Mouse (Mus musculus) hindbrain, embryonic 13.5 days (tissue): ENCODE results near the gene Fam171a1. TPM values are rescaled to one million over a fixed set of nuclear protein-coding genes. Genes with fewer than 3 reads are reported as not detected.
"Not testable (repeated sequence)": the region's sequence is repeated elsewhere in the genome, so short reads cannot be mapped to it uniquely, and the experiment has no call there.

ENCODE experiments used
- ATAC-seq: fragments of 200-750 bp; cut with Nextera tagmentation; 2 replicates; pipeline ENCODE4 v1.8.0; 2017; ENCODE audit warnings: moderate TSS enrichment; ENCODE audit not compliant: low FRiP score
- H3K27ac ChIP-seq: fragments of 300-500 bp; sonication (generic); 2 replicates; pipeline ENCODE4 v1.5.1; 2015; ENCODE audit warnings: inconsistent platforms, mild to moderate bottlenecking, moderate library complexity
- H3K27me3 ChIP-seq: fragments of 300-500 bp; sonication (generic); 2 replicates; pipeline ENCODE4 v1.6.1; 2015; ENCODE audit warnings: mild to moderate bottlenecking, inconsistent platforms
- H3K36me3 ChIP-seq: fragments of 300-500 bp; sonication (generic); 2 replicates; pipeline ENCODE4 v1.6.1; 2015; ENCODE audit warnings: mild to moderate bottlenecking, inconsistent platforms
- H3K4me1 ChIP-seq: fragments of 300-500 bp; sonication (generic); replicated peaks from 2 replicates; pipeline ENCODE4 v1.6.1; 2015; ENCODE audit warnings: inconsistent platforms
- H3K4me2 ChIP-seq: fragments of 300-500 bp; sonication (generic); 2 replicates; pipeline ENCODE4 v1.6.1; 2015; ENCODE audit warnings: inconsistent platforms, mild to moderate bottlenecking, moderate library complexity
- H3K4me3 ChIP-seq: fragments of 300-500 bp; sonication (generic); 2 replicates; pipeline ENCODE4 v1.5.1; 2015; ENCODE audit warnings: mild to moderate bottlenecking, inconsistent platforms
- H3K9ac ChIP-seq: fragments of 300-500 bp; sonication (generic); 2 replicates; pipeline ENCODE4 v1.6.1; 2015; ENCODE audit warnings: mild to moderate bottlenecking, inconsistent platforms
- H3K9me3 ChIP-seq: fragments of 300-500 bp; sonication (generic); 2 replicates; pipeline ENCODE4 v1.6.1; 2016; ENCODE audit warnings: inconsistent platforms
- WGBS: fragments of 180-500 bp; shearing (Covaris S2); methylation state at CpG from one replicate; pipeline ENCODE4 v1.1.7; 2015; 5-methylcytosine and 5-hydroxymethylcytosine counted together
- polyA plus RNA-seq: library from polyadenylated mRNA; unstranded; fragments of >200 nt; fragmentation: Nextera tagmentation; extraction: Ambion mirVana; gene quantifications from 2 replicates; pipeline ENCODE4 v1.2.1, GENCODE M21; 2015

Fam171a1 gene
- polyA plus RNA-seq = 46.7 and 50.8 TPM in 2 replicates

DNA sequence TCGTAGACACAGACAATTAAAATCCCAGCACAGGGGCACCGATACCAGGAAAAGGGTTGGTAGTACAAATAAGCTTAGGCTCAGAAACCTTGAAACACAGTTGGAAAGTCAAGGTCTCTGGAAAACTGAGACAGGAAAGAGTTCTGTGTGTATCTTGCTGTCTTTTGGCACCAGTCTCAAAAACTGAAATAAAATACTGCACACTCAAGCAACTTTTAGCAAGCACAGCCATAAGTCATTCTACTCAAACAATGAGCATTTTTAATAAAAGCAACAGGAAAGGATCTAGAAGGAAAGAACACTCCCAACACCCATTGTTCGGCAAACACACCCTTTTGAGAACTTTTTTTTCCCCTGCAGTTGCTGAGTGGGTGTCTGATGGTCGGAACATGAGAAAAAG, at the start of gene Fam171a1:
Gene Fam171a1, plus strand, starts transcription at position 359 of the 400 bp plus-strand sequence.
- ATAC-seq = no peak

DNA sequence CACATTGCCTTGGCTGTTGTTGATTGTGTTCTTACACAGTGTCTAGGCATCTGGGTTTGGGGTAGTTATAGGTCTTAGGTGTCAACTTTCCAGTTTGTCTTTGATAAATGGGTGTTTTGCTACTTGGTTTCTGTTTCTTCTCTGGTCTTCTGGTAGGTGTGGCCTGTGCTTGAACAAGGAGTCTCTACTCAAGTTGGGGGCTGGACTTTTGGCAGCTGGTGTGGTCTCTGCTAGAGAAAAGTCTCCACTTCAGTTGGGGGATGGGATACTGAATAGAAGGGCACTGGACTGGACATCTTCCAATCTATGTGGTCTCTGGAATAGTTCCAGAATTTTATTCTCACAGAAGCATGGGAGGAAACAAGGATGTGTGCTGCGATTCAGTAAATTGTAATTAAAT, 44.9 kb upstream of the Fam171a1 start:
- Histone ChIP-seq H3K27ac (no peak overlapping the region), H3K9ac (no peak overlapping the region), H3K9me3 (peaks cover 16% of the 10 kb centered on the region), H3K36me3 (no peaks in the 10 kb centered on the region), H3K27me3 (no peaks in the 10 kb centered on the region), H3K4me3 (no peak overlapping the region), H3K4me1 (no peaks in the 10 kb centered on the region), H3K4me2 (no peak overlapping the region)
- 85% methylated on average over 1 of the region's 1 CpGs for WGBS
- no peak for ATAC-seq

More for the DNA sequence above, at the start of gene Fam171a1:
- Histone ChIP-seq H3K4me2 (no peak within 1 kb of the TSS), H3K27ac (no peak within 1 kb of the TSS), H3K9ac (no peak within 1 kb of the TSS), H3K4me1 (no peaks in the 10 kb centered on the region), H3K4me3 (no peak within 1 kb of the TSS), H3K36me3 (no peaks in the 10 kb centered on the region), H3K9me3 (no peaks in the 10 kb centered on the region), H3K27me3 (no peaks in the 10 kb centered on the region)
- 86% methylated on average over 4 of the region's 4 CpGs for WGBS

DNA sequence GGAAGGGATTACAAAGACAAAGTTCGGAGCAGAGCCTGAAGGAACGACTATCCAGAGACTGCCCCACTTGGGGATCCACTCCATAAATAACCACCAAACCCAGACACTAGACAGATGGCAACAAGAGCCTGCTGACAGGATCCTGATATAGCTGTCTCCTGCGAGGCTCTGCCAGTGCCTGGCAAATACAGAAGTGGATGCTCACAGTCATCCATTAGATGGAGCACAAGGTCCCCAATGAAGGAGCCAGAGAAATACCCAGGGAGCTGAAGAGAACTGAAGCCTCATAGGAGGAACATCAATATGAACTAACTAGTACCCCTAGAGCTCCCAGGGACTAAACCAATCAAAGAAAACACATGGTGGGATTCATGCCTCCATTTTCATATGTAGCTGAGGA, 25.7 kb upstream of the Fam171a1 start:
- not testable (repeated sequence) for H3K4me1 ChIP-seq, H3K36me3 ChIP-seq, H3K27me3 ChIP-seq, H3K4me3 ChIP-seq, ATAC-seq, H3K4me2 ChIP-seq, H3K27ac ChIP-seq, H3K9me3 ChIP-seq, H3K9ac ChIP-seq
- 93% methylated on average over 3 of the region's 3 CpGs for WGBS

DNA sequence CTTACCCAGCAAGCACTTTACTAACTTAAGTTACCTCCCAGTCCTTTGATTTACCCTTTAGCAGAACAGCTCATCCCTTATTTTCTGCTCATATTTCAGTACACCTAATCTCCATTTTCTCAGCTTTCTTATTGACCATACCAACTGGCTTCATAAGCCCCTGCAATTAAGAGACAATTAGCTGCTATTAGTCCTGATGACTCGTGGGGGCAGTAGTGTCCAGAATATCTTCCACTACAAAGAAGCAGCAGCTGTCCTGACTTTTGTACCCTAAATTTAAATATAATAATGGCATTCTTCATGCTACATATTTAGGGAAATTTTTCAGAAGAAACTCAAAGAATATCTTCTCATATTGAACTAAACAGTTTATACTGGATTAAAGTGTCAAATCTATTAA, 24.8 kb upstream of the Fam171a1 start:
- Histone ChIP-seq H3K9me3 (no peaks in the 10 kb centered on the region), H3K36me3 (no peaks in the 10 kb centered on the region), H3K4me2 (no peak overlapping the region), H3K9ac (no peak overlapping the region), H3K27ac (no peak overlapping the region), H3K4me1 (no peaks in the 10 kb centered on the region), H3K4me3 (no peak overlapping the region), H3K27me3 (no peaks in the 10 kb centered on the region)
- no peak for ATAC-seq
- 7% methylated on average over 1 of the region's 1 CpGs for WGBS

DNA sequence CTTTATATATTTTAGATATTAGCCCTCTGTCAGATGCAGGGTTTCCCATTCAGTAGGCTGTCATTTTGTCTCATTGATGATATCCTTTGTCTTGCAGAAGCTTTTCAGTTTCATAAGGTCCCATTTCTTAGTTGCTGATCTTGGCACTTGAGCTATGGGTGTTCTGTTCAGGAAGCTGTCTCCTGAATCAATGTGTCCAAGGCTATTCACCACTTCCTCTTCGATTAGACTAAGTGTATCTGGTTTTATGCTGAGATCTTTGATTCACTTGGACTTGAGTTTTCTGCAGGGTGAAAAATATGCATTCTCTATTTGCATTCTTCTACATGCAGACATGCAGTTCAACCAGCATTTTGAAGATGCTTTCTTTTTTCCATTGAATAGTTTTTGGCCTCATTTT, 17.9 kb upstream of the Fam171a1 start:
- no peak for ATAC-seq
- Histone ChIP-seq H3K4me1 (no peaks in the 10 kb centered on the region), H3K9ac (no peak overlapping the region), H3K9me3 (no peaks in the 10 kb centered on the region), H3K36me3 (no peaks in the 10 kb centered on the region), H3K4me2 (no peak overlapping the region), H3K4me3 (no peak overlapping the region), H3K27ac (no peak overlapping the region), H3K27me3 (no peaks in the 10 kb centered on the region)
- WGBS = 76% methylated on average over 1 of the region's 1 CpGs

DNA sequence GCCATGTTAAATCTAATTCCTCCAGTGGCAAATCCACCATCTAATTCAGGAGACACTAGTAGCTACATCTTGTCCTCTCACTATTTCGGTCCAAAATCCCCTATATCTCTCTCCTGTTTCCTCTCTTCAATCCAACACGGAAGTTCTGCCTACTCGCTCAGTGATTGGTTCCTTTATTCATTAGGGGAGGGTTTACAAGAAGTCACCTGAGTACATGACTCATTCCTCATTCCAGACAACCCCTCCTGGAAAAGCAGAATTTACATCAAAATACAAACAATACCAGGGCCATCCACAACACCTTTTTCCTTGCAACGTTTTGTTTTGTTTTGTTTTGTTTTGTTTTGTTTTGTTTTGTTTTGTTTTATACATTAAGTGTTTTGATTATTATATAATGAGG, 14.1 kb upstream of the Fam171a1 start:
- Histone ChIP-seq H3K27me3 (no peaks in the 10 kb centered on the region), H3K27ac (no peak overlapping the region), H3K36me3 (no peaks in the 10 kb centered on the region), H3K4me3 (no peak overlapping the region), H3K9me3 (no peaks in the 10 kb centered on the region), H3K4me1 (no peaks in the 10 kb centered on the region), H3K9ac (no peak overlapping the region), H3K4me2 (no peak overlapping the region)
- ATAC-seq = no peak
- 78% methylated on average over 4 of the region's 4 CpGs for WGBS

DNA sequence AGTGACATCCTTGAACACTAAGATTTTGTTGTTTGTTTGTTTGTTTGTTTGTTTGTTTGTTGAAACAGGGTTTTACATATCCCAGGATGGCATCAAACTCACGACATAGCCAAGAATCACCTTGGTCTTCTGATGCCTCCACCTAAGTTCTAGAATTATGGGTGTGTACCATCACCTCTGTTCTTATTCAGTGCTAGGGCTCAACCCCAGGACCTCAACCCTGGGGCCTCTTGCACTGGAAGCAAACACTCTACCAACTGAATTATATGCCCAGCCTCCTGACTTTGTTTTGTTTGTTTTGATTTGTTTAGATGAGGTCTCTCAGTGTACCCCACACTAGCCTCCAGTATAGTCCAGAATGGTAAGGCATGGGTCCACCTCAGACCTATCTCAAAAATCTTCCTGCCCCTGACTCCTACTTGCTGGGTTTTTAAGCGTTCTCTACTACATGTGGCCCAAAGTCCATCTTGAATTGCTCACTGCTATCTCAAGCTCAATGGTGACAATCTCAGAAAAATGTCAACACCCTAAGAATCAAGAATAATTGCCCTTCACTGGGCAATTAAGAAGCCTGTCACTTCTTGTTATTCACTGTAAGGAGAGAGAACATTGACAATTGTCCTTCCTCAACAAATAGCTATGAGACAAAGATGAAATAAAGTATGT, 12.6 kb upstream of the Fam171a1 start:
- Histone ChIP-seq H3K4me3 (no peak overlapping the region), H3K27ac (no peak overlapping the region), H3K36me3 (no peaks in the 10 kb centered on the region), H3K4me1 (no peaks in the 10 kb centered on the region), H3K27me3 (no peaks in the 10 kb centered on the region), H3K4me2 (no peak overlapping the region), H3K9ac (no peak overlapping the region), H3K9me3 (no peaks in the 10 kb centered on the region)
- 84% methylated on average over 2 of the region's 2 CpGs for WGBS
- no peak for ATAC-seq

DNA sequence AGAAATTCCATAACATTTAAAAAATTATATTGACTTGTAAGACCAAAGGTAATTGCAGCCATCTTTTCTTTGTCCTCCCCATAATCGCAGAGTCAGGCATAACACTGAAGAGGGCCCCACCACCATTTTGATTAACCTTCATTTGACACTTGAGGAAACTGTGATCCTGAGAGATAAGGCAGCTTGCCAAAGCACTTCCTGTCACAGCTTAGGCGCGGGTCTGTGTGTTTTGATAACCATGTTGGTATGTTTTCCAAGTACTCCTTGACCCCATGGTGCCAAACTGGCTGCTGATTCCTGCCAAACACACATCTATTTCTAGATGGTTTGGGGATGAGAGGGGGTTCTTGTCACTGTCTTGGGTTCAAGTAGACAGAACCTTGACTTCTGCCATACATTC, 11.7 kb upstream of the Fam171a1 start:
- ATAC-seq = no peak
- no peaks in the 10 kb centered on the region for H3K27me3 ChIP-seq
- no peak overlapping the region for H3K4me3 ChIP-seq
- no peak overlapping the region for H3K9ac ChIP-seq
- H3K4me2 ChIP-seq = no peak overlapping the region
- 87% methylated on average over 3 of the region's 3 CpGs for WGBS
- H3K36me3 ChIP-seq = no peaks in the 10 kb centered on the region
- H3K27ac ChIP-seq = no peak overlapping the region
- H3K4me1 ChIP-seq = no peaks in the 10 kb centered on the region
- H3K9me3 ChIP-seq = no peaks in the 10 kb centered on the region

DNA sequence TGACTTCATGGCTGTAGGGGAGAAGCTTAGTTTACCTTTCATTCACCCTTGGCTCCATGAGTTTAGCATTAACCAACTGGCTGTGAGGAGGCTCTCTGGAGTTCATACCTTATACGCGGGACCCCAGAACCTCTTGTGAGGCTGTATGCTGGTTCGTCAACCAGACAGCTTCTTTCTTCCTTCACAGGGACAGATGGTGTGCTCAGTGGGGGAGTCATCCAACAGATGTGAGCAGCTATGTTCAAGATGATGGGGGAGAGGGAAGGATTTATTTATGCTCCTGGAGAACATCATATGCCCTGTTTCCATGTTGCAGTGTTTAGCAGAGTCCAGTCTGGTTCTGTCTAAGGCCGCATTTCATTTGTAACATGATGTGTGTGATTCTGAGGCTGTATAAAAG, 6.6 kb upstream of the Fam171a1 start:
- Histone ChIP-seq H3K9me3 (no peaks in the 10 kb centered on the region), H3K27ac (no peak overlapping the region), H3K4me1 (no peaks in the 10 kb centered on the region), H3K4me3 (no peak overlapping the region), H3K36me3 (no peaks in the 10 kb centered on the region), H3K27me3 (no peaks in the 10 kb centered on the region), H3K9ac (no peak overlapping the region), H3K4me2 (no peak overlapping the region)
- 84% methylated on average over 4 of the region's 4 CpGs for WGBS
- ATAC-seq = no peak

DNA sequence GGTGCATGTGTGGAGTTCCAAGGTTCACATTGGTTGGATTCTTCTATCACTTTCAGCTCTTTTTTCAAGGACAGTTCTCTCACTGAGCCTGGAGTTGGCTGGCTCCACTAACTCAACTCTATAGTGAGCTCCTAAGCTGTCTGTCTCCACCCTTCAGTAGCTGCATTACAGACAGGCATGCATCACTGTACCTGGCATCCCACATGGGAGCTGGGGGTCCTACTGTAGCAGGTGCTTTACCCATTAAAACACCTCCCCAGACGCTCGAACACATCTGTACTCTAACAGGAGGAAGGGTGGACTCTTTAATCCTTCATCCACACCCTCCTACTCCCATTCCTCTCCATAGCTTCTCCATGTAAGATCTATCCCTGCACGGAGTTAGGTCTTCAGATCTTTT, 5.6 kb upstream of the Fam171a1 start:
- no peak overlapping the region for H3K9ac ChIP-seq
- no peaks in the 10 kb centered on the region for H3K27me3 ChIP-seq
- H3K36me3 ChIP-seq = no peaks in the 10 kb centered on the region
- no peak overlapping the region for H3K27ac ChIP-seq
- no peak overlapping the region for H3K4me2 ChIP-seq
- no peaks in the 10 kb centered on the region for H3K9me3 ChIP-seq
- no peak for ATAC-seq
- 85% methylated on average over 3 of the region's 3 CpGs for WGBS
- H3K4me1 ChIP-seq = no peaks in the 10 kb centered on the region
- no peak overlapping the region for H3K4me3 ChIP-seq

DNA sequence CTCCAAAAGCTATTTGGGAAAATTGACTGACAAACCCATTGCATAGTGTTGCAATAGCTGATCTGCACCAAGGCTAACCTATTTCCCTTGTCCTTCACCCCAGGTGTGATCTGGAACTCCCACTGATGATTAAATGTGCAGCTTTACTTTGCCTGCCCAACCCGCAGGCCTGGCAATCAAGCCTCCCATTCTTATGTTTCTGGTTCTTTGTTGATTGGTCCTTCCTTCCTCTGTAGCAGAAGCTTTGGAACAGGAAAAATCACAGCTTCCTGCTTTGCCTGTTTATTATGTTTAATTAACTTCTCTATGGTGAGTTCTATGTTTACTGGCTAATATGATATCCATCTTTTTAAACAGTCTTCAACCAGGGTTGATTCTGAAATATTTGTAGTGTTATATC, 5.2 kb upstream of the Fam171a1 start:
- no peak for ATAC-seq
- Histone ChIP-seq H3K36me3 (no peaks in the 10 kb centered on the region), H3K27ac (no peak overlapping the region), H3K4me2 (no peak overlapping the region), H3K27me3 (no peaks in the 10 kb centered on the region), H3K9me3 (no peaks in the 10 kb centered on the region), H3K4me3 (no peak overlapping the region), H3K4me1 (no peaks in the 10 kb centered on the region), H3K9ac (no peak overlapping the region)
- 87% methylated on average over 1 of the region's 1 CpGs for WGBS

DNA sequence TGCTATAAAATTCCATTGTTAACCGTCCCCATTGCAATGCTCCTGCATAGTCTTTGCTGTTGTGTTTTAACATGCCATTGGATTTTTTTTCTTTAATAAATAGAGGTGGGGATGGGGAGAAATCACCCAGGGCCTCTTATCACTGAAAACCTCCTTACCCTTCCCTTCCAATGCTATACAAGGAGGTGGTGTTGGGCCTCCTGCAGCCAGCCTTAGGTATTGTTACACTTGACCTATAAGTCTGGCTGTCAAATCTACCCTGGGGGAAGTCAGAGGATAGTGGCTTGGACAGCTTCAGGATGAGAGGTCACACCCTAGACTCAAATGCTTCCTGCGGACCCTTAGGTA, 3.8 kb downstream of the Fam171a1 start:
- no peaks in the 10 kb centered on the region for H3K9me3 ChIP-seq
- peak overlapping the region; percentile 81 for H3K4me2 ChIP-seq
- H3K4me3 ChIP-seq = peak overlapping the region; percentile 87
- ATAC-seq = no peak; the same call in 1 of the 2 replicates
- peak overlapping the region; percentile 97 for H3K9ac ChIP-seq
- H3K4me1 ChIP-seq = peaks cover 22% of the 10 kb centered on the region
- H3K27ac ChIP-seq = peak overlapping the region; percentile 97
- no peaks in the 10 kb centered on the region for H3K36me3 ChIP-seq
- H3K27me3 ChIP-seq = no peaks in the 10 kb centered on the region
- 31% methylated on average over 2 of the region's 2 CpGs for WGBS

DNA sequence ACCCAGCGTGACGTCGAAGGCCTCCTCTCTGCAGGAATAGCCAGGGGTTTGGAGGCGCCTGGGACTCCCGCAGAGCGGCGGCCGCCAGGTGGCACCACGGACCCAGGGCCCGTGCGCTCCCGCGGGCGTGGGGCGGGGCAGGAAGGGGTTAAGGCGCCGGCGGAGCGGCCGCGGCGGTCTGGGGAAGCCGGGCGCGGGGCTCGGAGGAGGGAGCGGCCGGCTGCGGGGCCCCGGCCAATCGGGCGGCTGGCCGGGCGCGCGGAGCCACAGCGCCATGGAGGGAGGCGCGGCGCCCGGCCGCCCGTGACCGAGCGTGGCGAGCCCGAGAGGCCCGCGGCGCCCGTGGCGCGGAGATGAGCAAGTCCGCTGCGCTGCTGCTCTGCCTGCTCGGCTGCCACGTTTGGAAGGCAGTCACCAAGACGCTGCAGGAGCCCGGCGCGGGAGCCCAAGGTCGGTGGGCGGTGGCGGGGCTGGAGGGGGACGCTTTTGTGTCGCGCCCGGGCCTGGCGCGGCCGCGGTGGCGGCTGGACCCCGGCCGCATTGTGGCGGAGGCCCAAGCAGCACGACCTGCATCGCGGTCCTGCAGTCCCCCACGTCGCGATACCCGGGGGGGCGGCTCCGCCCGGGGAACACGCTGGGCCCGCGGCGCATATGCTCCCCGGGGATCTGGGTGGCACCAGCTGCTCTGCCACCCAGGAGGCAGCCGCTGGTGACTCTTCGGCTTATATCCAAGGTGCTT, 4.3 kb downstream of the Fam171a1 start:
- peak overlapping the region; percentile 81 for H3K4me2 ChIP-seq
- WGBS = under 1% methylated on average over 79 of the region's 93 CpGs
- peak overlapping the region; percentile 87 for H3K4me3 ChIP-seq
- H3K9ac ChIP-seq = peak overlapping the region; percentile 97
- no peaks in the 10 kb centered on the region for H3K9me3 ChIP-seq
- no peaks in the 10 kb centered on the region for H3K36me3 ChIP-seq
- H3K4me1 ChIP-seq = peaks cover 22% of the 10 kb centered on the region
- H3K27me3 ChIP-seq = no peaks in the 10 kb centered on the region
- H3K27ac ChIP-seq = peak overlapping the region; percentile 97
- peak; percentile 94 for ATAC-seq
